Mouse (Mus musculus) cortical plate, adult 2 months (tissue): ENCODE measurements around the gene Etl4.

ENCODE experiments used
- CTCF ChIP-seq: fragments of 200-500 bp; IDR thresholded peaks from 2 replicates; pipeline ENCODE4 v1.5.1; 2011; ENCODE audit warnings: mild to moderate bottlenecking, control low read depth, low read length; ENCODE audit not compliant: insufficient read depth; ENCODE audit errors: extremely low read depth
- POLR2A ChIP-seq: fragments of 200-500 bp; IDR thresholded peaks from 2 replicates; pipeline ENCODE4 v1.6.1; 2011; ENCODE audit warnings: mild to moderate bottlenecking, low read length, control low read depth; ENCODE audit not compliant: insufficient read depth; ENCODE audit errors: extremely low read depth

GRCm38 (mm10) chr2:20453506-20454206 lies 544.1 kb downstream of the Etl4 start:
- TF ChIP-seq CTCF, result no peak
- no peak for TF ChIP-seq POLR2A
